Mouse (Mus musculus): ENCODE data around the gene Rcbtb2.
"Not testable (repeated sequence)": the region's sequence is repeated elsewhere in the genome, so short reads cannot be mapped to it uniquely, and the experiment has no call there.

DNA sequence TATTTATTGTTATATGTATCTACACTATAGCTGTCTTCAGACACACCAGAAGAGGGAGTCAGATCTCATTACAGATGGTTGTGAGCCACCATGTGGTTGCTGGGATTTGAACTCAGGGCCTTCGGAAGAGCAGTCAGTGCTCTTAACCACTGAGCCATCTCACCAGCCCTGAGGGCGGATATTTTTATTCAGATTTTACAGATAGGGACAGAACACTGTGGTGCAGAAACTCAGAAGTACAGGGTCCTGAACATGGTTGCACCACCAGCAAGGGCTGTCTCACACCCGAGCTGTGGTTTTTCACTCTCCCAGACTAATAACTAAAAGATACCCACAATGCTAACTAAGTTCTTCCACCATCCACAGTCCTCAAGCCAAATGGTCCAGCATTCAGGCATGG, 7.9 kb upstream of the Rcbtb2 start:
- TF ChIP-seq POLR2A (IDR thresholded peaks at IDR 0.05; ENCODE audit: control insufficient read depth, extremely low read depth, insufficient read depth, low read length, poor library complexity); CTCF (IDR thresholded peaks at IDR 0.05; ENCODE audit: borderline replicate concordance, control insufficient read depth, extremely low read depth, insufficient read depth, low read length, poor library complexity): not testable (repeated sequence)

All from thymus, adult 2 months (tissue).